ENCODE assay signal across 9 mouse cellular contexts in genomic region chr10:22776007-22776698, GRCm38 (mm10). TPM values are rescaled to one million over a fixed set of nuclear protein-coding genes. Genes with fewer than 3 reads are reported as not detected.
DNase-seq lines count a peak whose midpoint lies in the region; ATAC-seq lines count a peak whose summit lies in the region.
"Had no signal": no experiment of that assay in that cellular context is flagged by ENCODE, and none has a peak within 500 bp of the region (broad histone marks: within the 10 kb centered on the region; RNA-seq: fewer than 3 reads in every experiment).

No protein-coding gene starts in this region.

- ATAC-seq in intestine, embryonic 14.5 days (replicated peaks; ENCODE audit: low FRiP score, low TSS enrichment, low read depth): no peak
- ATAC-seq in intestine, embryonic 16.5 days: no peak
- ATAC-seq in hindbrain, embryonic 14.5 days (ENCODE audit: low FRiP score): peak; percentile 77
- ATAC-seq in neural tube, embryonic 14.5 days (ENCODE audit: low read depth): peak; percentile 84
- ATAC-seq in megakaryocyte-erythroid progenitor cell, adult 5-6 weeks (replicated peaks; ENCODE audit: low FRiP score, low TSS enrichment, poor library complexity, severe bottlenecking): no peak

- H3K27me3 ChIP-seq in intestine, embryonic 14.5 days (replicated peaks; ENCODE audit: control insufficient read depth, insufficient read depth, low read length): no peaks in the 10 kb centered on the region
- H3K27me3 ChIP-seq in intestine, embryonic 16.5 days (replicated peaks; ENCODE audit: control insufficient read depth, insufficient read depth, low read length): no peaks in the 10 kb centered on the region
- no peaks in the 10 kb centered on the region for H3K27me3 ChIP-seq in hindbrain, embryonic 14.5 days (ENCODE audit: control insufficient read depth, insufficient read depth, low read length)
- H3K27me3 ChIP-seq in neural tube, embryonic 14.5 days (ENCODE audit: control insufficient read depth, insufficient read depth, low read length): no peaks in the 10 kb centered on the region

- intact Hi-C loops in left cerebral cortex, postnatal 4 days (cut with DNase I): loop anchor here (5.0 kb wide), 2 partner anchors 199 to 306 kb away; no protein-coding TSS in a partner anchor

- WGBS in intestine, embryonic 14.5 days: 15% methylated on average over 7 of the region's 7 CpGs
- WGBS in intestine, embryonic 16.5 days: 18% methylated on average over 7 of the region's 7 CpGs
- WGBS in hindbrain, embryonic 14.5 days: 13% methylated on average over 7 of the region's 7 CpGs
- 14% methylated on average over 7 of the region's 7 CpGs for WGBS in neural tube, embryonic 14.5 days

- H3K9ac ChIP-seq in intestine, embryonic 14.5 days (ENCODE audit: low read length): no peak overlapping the region
- H3K9ac ChIP-seq in intestine, embryonic 16.5 days (ENCODE audit: low read depth, low read length): no peak overlapping the region
- H3K9ac ChIP-seq in hindbrain, embryonic 14.5 days: peak overlapping the region; percentile 21; the same call in 1 of the 2 replicates
- no peak overlapping the region for H3K9ac ChIP-seq in neural tube, embryonic 14.5 days (replicated peaks; ENCODE audit: low read depth, low read length)
- H3K9ac ChIP-seq: limb, embryonic 12.5 days had no signal

- no peaks in the 10 kb centered on the region for H3K36me3 ChIP-seq in intestine, embryonic 14.5 days (ENCODE audit: control insufficient read depth, insufficient read depth, low read length)
- H3K36me3 ChIP-seq in intestine, embryonic 16.5 days (ENCODE audit: control insufficient read depth, insufficient read depth, low read length): no peaks in the 10 kb centered on the region
- H3K36me3 ChIP-seq in hindbrain, embryonic 14.5 days (replicated peaks; ENCODE audit: control insufficient read depth, insufficient read depth): no peaks in the 10 kb centered on the region
- no peaks in the 10 kb centered on the region for H3K36me3 ChIP-seq in neural tube, embryonic 14.5 days (ENCODE audit: control insufficient read depth, insufficient read depth, low read length)
- H3K36me3 ChIP-seq: limb, embryonic 12.5 days had no signal

- no peaks in the 10 kb centered on the region; the same call in 1 of the 2 replicates for H3K4me1 ChIP-seq in intestine, embryonic 14.5 days (replicated peaks; ENCODE audit: control insufficient read depth, insufficient read depth, low read length)
- 0 out of 2 replicates have a peak, but pooled peaks cover 2% of the 10 kb centered on the region for H3K4me1 ChIP-seq in intestine, embryonic 16.5 days (ENCODE audit: control insufficient read depth, insufficient read depth, low read length)
- H3K4me1 ChIP-seq in hindbrain, embryonic 14.5 days (replicated peaks; ENCODE audit: control insufficient read depth, insufficient read depth, low read length): no peaks in the 10 kb centered on the region
- H3K4me1 ChIP-seq in neural tube, embryonic 14.5 days (ENCODE audit: control insufficient read depth, insufficient read depth, low read length): no peaks in the 10 kb centered on the region
- H3K4me1 ChIP-seq: limb, embryonic 12.5 days had no signal

- no peak overlapping the region for H3K4me2 ChIP-seq in intestine, embryonic 14.5 days (ENCODE audit: low read length)
- no peak overlapping the region for H3K4me2 ChIP-seq in intestine, embryonic 16.5 days (ENCODE audit: low read depth, low read length)
- H3K4me2 ChIP-seq in hindbrain, embryonic 14.5 days (replicated peaks): no peak overlapping the region
- H3K4me2 ChIP-seq in neural tube, embryonic 14.5 days (ENCODE audit: low read depth, low read length): no peak overlapping the region
- H3K4me2 ChIP-seq: limb, embryonic 12.5 days had no signal

- no peak overlapping the region for H3K27ac ChIP-seq in intestine, embryonic 14.5 days (ENCODE audit: low read depth)
- no peak overlapping the region for H3K27ac ChIP-seq in intestine, embryonic 16.5 days (ENCODE audit: low read length)
- no peak overlapping the region for H3K27ac ChIP-seq in hindbrain, embryonic 14.5 days
- no peak overlapping the region for H3K27ac ChIP-seq in neural tube, embryonic 14.5 days (ENCODE audit: low read depth, low read length)
- H3K27ac ChIP-seq: limb, embryonic 12.5 days had no signal

- peak; percentile 80 for DNase-seq in intestine, embryonic 14.5 days (ENCODE audit: low spot score)
- peak; percentile 58 for DNase-seq in NIH3T3 (ENCODE audit: low read depth)
- DNase-seq in cerebellum, postnatal 4 days (ENCODE audit: low spot score in 2 of 2): peak; percentile 54 to 65
- DNase-seq in hindbrain, embryonic 14.5 days (ENCODE audit: low spot score): peak; percentile 81
- peak; percentile 75 for DNase-seq in left cerebral cortex, postnatal 4 days

- no peak overlapping the region for H3K4me3 ChIP-seq in intestine, embryonic 14.5 days (ENCODE audit: low read depth, low read length)
- H3K4me3 ChIP-seq in intestine, embryonic 16.5 days (ENCODE audit: low read length): no peak overlapping the region
- no peak overlapping the region for H3K4me3 ChIP-seq in hindbrain, embryonic 14.5 days (replicated peaks; ENCODE audit: low read length)
- H3K4me3 ChIP-seq in neural tube, embryonic 14.5 days (ENCODE audit: low read depth, low read length): no peak overlapping the region
- H3K4me3 ChIP-seq: limb, embryonic 12.5 days had no signal

- H3K9me3 ChIP-seq in intestine, embryonic 14.5 days (ENCODE audit: control insufficient read depth, low read length): no peaks in the 10 kb centered on the region
- H3K9me3 ChIP-seq in intestine, embryonic 16.5 days (ENCODE audit: control insufficient read depth, low read length): no peaks in the 10 kb centered on the region
- H3K9me3 ChIP-seq in hindbrain, embryonic 14.5 days (ENCODE audit: control insufficient read depth, low read length): no peaks in the 10 kb centered on the region
- no peaks in the 10 kb centered on the region for H3K9me3 ChIP-seq in neural tube, embryonic 14.5 days (ENCODE audit: control insufficient read depth, low read length)
- H3K9me3 ChIP-seq: limb, embryonic 12.5 days had no signal

RNA-seq across cellular contexts. Expression of gene Tcf21, which starts 43.8 kb away (rescaled TPM):
- polyA plus RNA-seq in intestine, embryonic 14.5 days (2014; fragmentation: Nextera tagmentation; extraction: Ambion mirVana): 257 and 320 TPM in 2 replicates
- 133 and 145 TPM in 2 replicates for polyA plus RNA-seq in intestine, embryonic 16.5 days (2015; fragmentation: Nextera tagmentation; extraction: Ambion mirVana)
- 0.93 and 2.5 TPM in 2 replicates for polyA plus RNA-seq in hindbrain, embryonic 14.5 days (2014; fragmentation: Nextera tagmentation; extraction: Ambion mirVana)
- total RNA-seq in left cerebral cortex, postnatal 4 days (2021): not detected
- polyA plus RNA-seq in neural tube, embryonic 14.5 days (2014; fragmentation: Nextera tagmentation; extraction: Ambion mirVana): not detected in 2 replicates
- total RNA-seq in megakaryocyte-erythroid progenitor cell, adult 5-6 weeks (2014; fragmentation: Nextera tagmentation): not detected in 2 replicates
- not detected in 2 replicates for total RNA-seq in megakaryocyte-erythroid progenitor cell, adult 5-6 weeks (2017)

RNA-seq across cellular contexts. Expression of gene Tbpl1, which starts 44.4 kb away (rescaled TPM):
- polyA plus RNA-seq in intestine, embryonic 14.5 days (2014; fragmentation: Nextera tagmentation; extraction: Ambion mirVana): 52.6 and 60.7 TPM in 2 replicates
- polyA plus RNA-seq in intestine, embryonic 16.5 days (2015; fragmentation: Nextera tagmentation; extraction: Ambion mirVana): 38.4 and 39.7 TPM in 2 replicates
- polyA plus RNA-seq in hindbrain, embryonic 14.5 days (2014; fragmentation: Nextera tagmentation; extraction: Ambion mirVana): 88.7 and 90.5 TPM in 2 replicates
- 10 to 100 TPM; 62.4 to 67.2 TPM for total RNA-seq in left cerebral cortex, postnatal 4 days (2021)
- 97.4 and 105 TPM in 2 replicates for polyA plus RNA-seq in neural tube, embryonic 14.5 days (2014; fragmentation: Nextera tagmentation; extraction: Ambion mirVana)
- 27.6 and 29.9 TPM in 2 replicates for total RNA-seq in megakaryocyte-erythroid progenitor cell, adult 5-6 weeks (2014; fragmentation: Nextera tagmentation)
- 27.8 and 30.8 TPM in 2 replicates for total RNA-seq in megakaryocyte-erythroid progenitor cell, adult 5-6 weeks (2017)

Comparison
In these comparisons a context has a peak if more than half of its experiments do, and no peak if none do; other contexts are left out.
1. ATAC-seq: peak in hindbrain, embryonic 14.5 days (single experiment) and neural tube, embryonic 14.5 days (single experiment); none in intestine, embryonic 14.5 days (single experiment), intestine, embryonic 16.5 days (single experiment) and megakaryocyte-erythroid progenitor cell, adult 5-6 weeks (single experiment).
2. RNA of gene Tcf21, which starts 43.8 kb away (polyA plus RNA-seq): 257 to 320 TPM in intestine, embryonic 14.5 days and 133 to 145 TPM in intestine, embryonic 16.5 days; 0.93 to 2.5 TPM in hindbrain, embryonic 14.5 days and not detected in neural tube, embryonic 14.5 days; every median in the first group is over 10 times any median in the second.
3. Peak in every context shown above with its lines, with median percentiles within 50 percentile points of each other: DNase-seq.